Mouse (Mus musculus): ENCODE data around the gene Rgs16.

- TF ChIP-seq CTCF (IDR thresholded peaks at IDR 0.05; ENCODE audit: extremely low read depth, insufficient read depth, low read length), result no peak
- TF ChIP-seq POLR2A (IDR thresholded peaks at IDR 0.05; ENCODE audit: extremely low read depth, insufficient read depth, low read length), result no peak
These were observed 38.1 kb downstream of the Rgs16 start for GRCm38 (mm10) chr1:153778205-153778604.
